Mouse (Mus musculus): ENCODE results near the gene Znhit2. TPM values are rescaled to one million over a fixed set of nuclear protein-coding genes. Genes with fewer than 3 reads are reported as not detected.

Znhit2 gene
- total RNA-seq (2023): 15.9 TPM

DNA sequence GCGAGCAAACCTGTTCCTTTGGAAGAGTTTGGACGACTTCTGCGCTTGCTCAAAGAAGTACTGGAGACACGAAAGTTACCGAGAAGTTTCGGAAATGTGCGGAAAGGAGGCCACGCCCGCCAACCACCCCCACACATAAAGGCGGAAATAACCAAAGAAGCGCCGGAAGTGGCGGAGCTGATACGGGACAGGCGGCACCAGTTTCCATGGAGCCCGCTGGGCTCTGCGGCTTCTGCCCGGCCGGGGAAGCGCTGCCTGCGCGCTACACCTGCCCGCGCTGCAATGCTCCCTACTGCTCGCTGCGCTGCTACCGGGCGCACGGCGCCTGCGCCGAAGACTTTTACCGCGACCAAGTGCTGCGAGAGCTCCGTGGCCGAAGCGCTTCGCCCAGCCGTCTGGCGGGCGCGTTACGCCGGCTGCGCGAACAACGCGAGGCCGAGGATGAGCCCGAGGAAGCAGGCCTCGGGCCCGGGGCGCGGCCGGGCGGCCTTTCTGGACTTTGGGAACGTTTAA lies at the start of gene Znhit2:
Gene Znhit2, plus strand, starts transcription at position 172 of the 513 bp plus-strand sequence.

GRCm38 (mm10) chr19:6015511-6016315 lies 45.3 kb upstream of the Znhit2 start, which contains the start of gene Capn1:
Capn1 (minus strand) TSS chr19:6015897.

GRCm38 (mm10) chr19:6046294-6047153 lies 14.5 kb upstream of the Znhit2 start, which contains the start of gene Syvn1:
Syvn1 (plus strand) TSS chr19:6046576.

GRCm38 (mm10) chr19:6057313-6058096 lies 3.5 kb upstream of the Znhit2 start, which contains the start of the genes Mrpl49 and Fau:
Mrpl49 (minus strand) TSS chr19:6057785.
Fau (plus strand) TSS chr19:6057844.

DNA sequence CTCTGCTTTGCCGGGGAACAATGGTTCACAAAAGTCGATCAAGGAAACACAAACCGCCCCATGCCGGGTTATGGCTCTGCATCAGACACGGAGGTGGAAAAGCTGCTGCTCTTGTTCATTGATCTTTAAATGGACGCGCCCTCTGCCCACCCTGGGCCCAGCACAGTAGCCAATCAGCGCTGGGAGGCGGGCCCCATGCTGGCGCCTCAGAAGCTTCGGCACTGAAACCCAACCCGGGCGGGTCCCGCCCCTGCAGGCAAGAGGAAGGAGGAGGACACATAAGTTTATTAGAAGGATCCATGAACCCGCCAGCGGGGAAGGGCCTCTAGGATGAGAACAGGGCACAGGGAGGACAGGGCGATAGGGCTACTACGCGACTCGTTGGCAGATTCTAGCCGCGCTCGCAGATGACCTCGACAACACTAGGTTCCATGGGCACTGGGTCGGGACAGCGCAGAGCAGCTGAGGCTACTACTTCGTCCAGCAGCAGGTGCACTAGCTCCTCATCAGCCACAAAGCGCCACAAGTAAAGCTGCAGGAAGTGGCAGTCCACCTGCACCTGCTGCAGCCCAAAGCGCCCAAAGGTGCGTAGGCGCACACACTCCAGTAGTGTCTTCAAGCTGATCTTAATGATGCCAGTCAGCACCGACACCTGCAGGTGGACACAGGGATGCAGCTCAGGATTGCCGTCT lies 6.9 kb downstream of the Znhit2 start, which contains the start of gene Tm7sf2:
Gene Tm7sf2, minus strand, starts transcription at position 650 of the 692 bp plus-strand sequence.

DNA sequence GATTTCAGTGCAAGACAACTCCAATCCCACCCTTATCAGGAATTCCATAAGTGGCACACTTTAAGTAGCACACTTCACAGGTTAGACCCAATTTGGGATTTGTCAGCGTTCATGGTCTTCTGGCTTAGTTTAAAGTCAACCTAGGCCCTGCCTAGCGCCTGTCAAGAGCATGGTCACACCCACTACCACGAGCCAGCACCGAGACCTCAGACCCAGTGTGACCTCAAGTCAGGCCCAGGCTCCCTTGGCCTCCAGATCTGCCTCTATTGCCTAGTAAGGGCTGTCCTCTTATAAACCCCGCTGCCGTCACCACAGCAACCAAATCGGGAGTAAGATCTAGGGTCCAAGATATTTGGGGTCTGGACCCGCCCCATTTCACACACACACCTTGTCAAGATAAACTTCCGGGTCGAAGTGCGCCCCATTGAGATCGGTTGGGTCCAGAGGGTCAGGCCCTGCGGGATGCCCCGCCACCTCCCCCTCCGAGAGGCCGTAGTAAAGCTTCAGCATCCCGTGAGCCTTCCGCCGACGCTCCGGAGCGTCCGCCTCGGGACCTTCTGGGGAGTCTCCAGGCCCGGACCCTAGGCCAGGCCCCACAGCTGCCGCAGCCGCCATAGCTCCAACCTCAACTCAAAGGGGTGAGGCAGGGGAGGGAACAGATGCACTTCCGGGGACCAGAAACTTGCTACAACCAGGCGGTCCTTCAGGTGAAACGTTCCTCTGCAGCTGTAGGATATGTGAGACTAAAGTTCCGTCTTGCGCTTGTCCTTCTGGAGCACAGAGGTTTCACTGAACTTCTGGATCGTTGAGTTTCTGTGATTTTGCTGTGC lies 15.8 kb downstream of the Znhit2 start, which contains the start of gene Vps51:
Gene Vps51, minus strand, starts transcription at position 668 of the 830 bp plus-strand sequence.

DNA sequence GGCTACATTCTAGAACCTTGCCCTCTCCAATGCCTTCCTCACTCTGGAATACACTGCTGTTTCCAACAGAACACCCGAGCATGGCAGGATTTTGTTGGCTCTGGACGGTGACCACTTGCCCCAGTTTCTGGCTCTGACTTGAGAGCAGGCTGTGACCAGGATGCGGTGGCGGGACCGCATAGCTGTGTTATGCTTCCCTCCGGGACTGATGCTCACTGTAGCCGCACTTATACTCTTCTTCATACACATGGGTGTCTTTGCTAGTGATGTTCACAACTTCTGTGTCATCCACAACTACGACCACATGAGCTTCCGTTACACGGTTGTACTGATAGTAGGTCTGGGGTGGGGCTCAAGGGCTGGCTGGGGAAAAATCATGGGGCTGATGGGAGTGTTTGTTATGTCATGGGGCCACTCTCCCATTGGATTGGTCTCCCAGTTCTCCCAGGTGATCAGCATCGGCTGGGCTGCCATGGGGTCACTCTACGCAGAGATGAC lies 19.0 kb downstream of the Znhit2 start, which contains the start of gene Tmem262:
Gene Tmem262, plus strand, starts transcription at position 51 of the 498 bp plus-strand sequence.

GRCm38 (mm10) chr19:6082156-6082555 lies 21.2 kb downstream of the Znhit2 start, which contains the start of gene Gm28374:
Gm28374 (minus strand) TSS chr19:6082256.

DNA sequence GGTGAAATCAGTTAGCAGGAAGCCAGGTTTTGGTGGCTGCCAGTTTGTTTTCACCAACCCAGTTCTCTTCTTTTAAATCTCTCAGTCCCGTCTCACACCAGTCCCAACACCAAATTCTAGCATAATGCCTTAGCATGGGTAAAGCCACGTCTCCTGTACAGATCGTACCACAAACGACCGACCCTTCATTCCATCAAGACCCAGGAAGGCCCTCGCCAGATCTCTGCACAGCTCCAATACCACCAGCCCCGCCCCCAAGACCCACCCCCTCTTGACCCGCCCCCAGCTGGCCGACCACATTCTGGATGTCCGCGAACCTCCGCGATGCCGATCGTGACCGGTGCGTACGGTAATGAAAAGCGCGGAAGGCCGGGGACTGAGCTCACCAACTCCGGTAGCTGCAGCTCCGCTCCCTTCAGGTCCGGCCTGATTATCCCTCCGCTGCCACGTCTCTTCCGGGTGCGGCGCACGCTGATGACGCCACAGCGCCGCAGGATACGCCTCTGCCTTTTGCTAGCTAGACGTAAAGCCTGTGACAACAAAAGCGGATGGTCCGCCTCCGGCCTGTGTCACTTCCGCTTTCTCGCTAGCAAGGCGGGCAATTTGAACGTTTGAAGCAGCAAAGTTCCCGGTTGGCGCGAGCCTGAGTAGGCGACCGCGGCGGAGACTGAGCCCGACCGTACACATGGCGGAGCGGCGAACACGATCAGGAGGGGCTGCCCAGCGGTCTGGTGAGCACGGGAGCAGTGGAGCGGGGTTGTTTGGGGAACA lies 23.7 kb downstream of the Znhit2 start, which contains the start of the genes Zfpl1 and Cdca5:
Gene Zfpl1, minus strand, starts transcription at position 479 of the 771 bp plus-strand sequence.
Gene Cdca5, plus strand, starts transcription at position 506 of the 771 bp plus-strand sequence.

GRCm38 (mm10) chr19:6094119-6094518 lies 33.1 kb downstream of the Znhit2 start, which contains the start of gene AC131692.1:
AC131692.1 (plus strand) TSS chr19:6094419.

DNA sequence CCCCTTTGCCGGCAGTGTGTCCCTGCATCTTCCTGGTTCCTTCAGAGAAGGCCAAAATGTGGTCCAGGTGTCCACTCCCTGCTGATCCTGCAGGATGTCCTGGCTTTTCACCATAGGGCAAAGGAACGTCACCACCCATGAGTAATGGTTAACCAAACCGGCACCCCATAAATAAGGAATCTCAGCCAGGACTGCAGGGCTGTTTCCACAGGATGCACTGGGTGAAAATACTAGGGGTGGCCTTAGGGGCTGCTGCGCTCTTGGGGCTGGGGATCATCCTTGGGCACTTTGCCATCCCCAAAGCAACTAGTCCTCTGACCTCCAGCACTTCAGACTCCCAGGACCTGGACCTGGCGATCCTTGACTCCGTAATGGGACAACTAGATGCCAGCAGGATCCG lies 44.6 kb downstream of the Znhit2 start, which contains the start of gene Naaladl1:
Gene Naaladl1, plus strand, starts transcription at position 197 of the 400 bp plus-strand sequence.

Other genes starting within 250 kb of the Znhit2 start
- 161 TPM for gene Frmd8, start 185.9 kb upstream of the Znhit2 start, total RNA-seq (2023)
- 29.7 TPM for gene Slc25a45, start 183.4 kb upstream of the Znhit2 start, total RNA-seq (2023)
- gene Tigd3, start 167.0 kb upstream of the Znhit2 start, total RNA-seq (2023): 2.4 TPM
- gene Dpf2, start 148.2 kb upstream of the Znhit2 start, total RNA-seq (2023): 153 TPM
- gene Cdc42ep2, start 136.4 kb upstream of the Znhit2 start, total RNA-seq (2023): 0.38 TPM
- 60.3 TPM for gene Pola2, start 97.0 kb upstream of the Znhit2 start, total RNA-seq (2023)
- gene Slc22a20, start 75.0 kb upstream of the Znhit2 start, total RNA-seq (2023): not detected
- 129 TPM for gene Capn1, start 45.3 kb upstream of the Znhit2 start, total RNA-seq (2023)
- 56.5 TPM for gene Syvn1, start 14.6 kb upstream of the Znhit2 start, total RNA-seq (2023)
- 21.1 TPM for gene Mrpl49, start 3.4 kb upstream of the Znhit2 start, total RNA-seq (2023)
- 3,183 TPM for gene Fau, start 3.3 kb upstream of the Znhit2 start, total RNA-seq (2023)
- gene Tm7sf2, start 7.2 kb downstream of the Znhit2 start, total RNA-seq (2023): 18.6 TPM
- 112 TPM for gene Vps51, start 16.0 kb downstream of the Znhit2 start, total RNA-seq (2023)
- not detected for gene Tmem262, start 18.8 kb downstream of the Znhit2 start, total RNA-seq (2023)
- 1.7 TPM for gene Gm28374, start 21.1 kb downstream of the Znhit2 start, total RNA-seq (2023)
- gene Zfpl1, start 23.8 kb downstream of the Znhit2 start, total RNA-seq (2023): 62.2 TPM
- 0.95 TPM for gene Cdca5, start 23.8 kb downstream of the Znhit2 start, total RNA-seq (2023)
- gene AC131692.1, start 33.2 kb downstream of the Znhit2 start, total RNA-seq (2023): not detected
- not detected for gene Naaladl1, start 44.6 kb downstream of the Znhit2 start, total RNA-seq (2023)
- 13.2 TPM for gene Sac3d1, start 57.5 kb downstream of the Znhit2 start, total RNA-seq (2023)
- gene Snx15, start 67.1 kb downstream of the Znhit2 start, total RNA-seq (2023): 33.3 TPM
- gene Batf2, start 79.8 kb downstream of the Znhit2 start, total RNA-seq (2023): not detected
- 26.4 TPM for gene Arl2, start 80.4 kb downstream of the Znhit2 start, total RNA-seq (2023)
- gene Majin, start 123.2 kb downstream of the Znhit2 start, total RNA-seq (2023): not detected
- not detected for gene Gpha2, start 165.2 kb downstream of the Znhit2 start, total RNA-seq (2023)
- gene Ppp2r5b, start 174.7 kb downstream of the Znhit2 start, total RNA-seq (2023): 26.0 TPM
- 188 TPM for gene Atg2a, start 180.5 kb downstream of the Znhit2 start, total RNA-seq (2023)
- gene Ehd1, start 215.5 kb downstream of the Znhit2 start, total RNA-seq (2023): 24.4 TPM
- gene Cdc42bpg, start 245.3 kb downstream of the Znhit2 start, total RNA-seq (2023): 8.2 TPM